Mouse (Mus musculus): ENCODE data around the gene 8030411F24Rik. TPM values are rescaled to one million over a fixed set of nuclear protein-coding genes. Genes with fewer than 3 reads are reported as not detected.
"Not testable (repeated sequence)": the region's sequence is repeated elsewhere in the genome, so short reads cannot be mapped to it uniquely, and the experiment has no call there.

8030411F24Rik gene
- total RNA-seq (2015; ENCODE audit: low replicate concordance) (not detected in 2 replicates), total RNA-seq (2017; ENCODE audit: low replicate concordance) (not detected in 2 replicates)

GRCm38 (mm10) chr2:148781709-148782108 lies at the start of gene 8030411F24Rik:
TSS of gene 8030411F24Rik (plus strand) at chr2:148782009.
- no peak for ATAC-seq (replicated peaks; ENCODE audit: low FRiP score, poor library complexity, severe bottlenecking)

- 0 out of 2 replicates have a peak, but pooled peaks have one; percentile 49 for ATAC-seq (replicated peaks; ENCODE audit: low FRiP score, poor library complexity, severe bottlenecking)
Measured at GRCm38 (mm10) chr2:148732327-148733000, 49.3 kb upstream of the 8030411F24Rik start, which contains the start of gene Napb. TSS of gene Napb (minus strand) at chr2:148732467.

GRCm38 (mm10) chr2:148743001-148743400 lies 38.8 kb upstream of the 8030411F24Rik start:
- ATAC-seq (replicated peaks; ENCODE audit: low FRiP score, poor library complexity, severe bottlenecking): no peak

GRCm38 (mm10) chr2:148743846-148744407 lies 37.9 kb upstream of the 8030411F24Rik start:
- no peak for ATAC-seq (replicated peaks; ENCODE audit: low FRiP score, poor library complexity, severe bottlenecking)

- ATAC-seq (replicated peaks; ENCODE audit: low FRiP score, poor library complexity, severe bottlenecking): no peak
Measured at GRCm38 (mm10) chr2:148750058-148750457, 31.8 kb upstream of the 8030411F24Rik start, which contains the start of gene Cstl1. TSS of gene Cstl1 (plus strand) at chr2:148750358.

- peak; percentile 90 for ATAC-seq (replicated peaks; ENCODE audit: low FRiP score, poor library complexity, severe bottlenecking)
Measured at GRCm38 (mm10) chr2:148751893-148752813, 29.7 kb upstream of the 8030411F24Rik start.

GRCm38 (mm10) chr2:148754310-148754846 lies 27.4 kb upstream of the 8030411F24Rik start:
- ATAC-seq (replicated peaks; ENCODE audit: low FRiP score, poor library complexity, severe bottlenecking): no peak

- no peak for ATAC-seq (replicated peaks; ENCODE audit: low FRiP score, poor library complexity, severe bottlenecking)
Measured at GRCm38 (mm10) chr2:148763648-148764388, 18.0 kb upstream of the 8030411F24Rik start.

GRCm38 (mm10) chr2:148771397-148771796 lies 10.4 kb upstream of the 8030411F24Rik start, which contains the start of gene Cst11:
TSS of gene Cst11 (minus strand) at chr2:148771497.
- not testable (repeated sequence) for ATAC-seq (replicated peaks; ENCODE audit: low FRiP score, poor library complexity, severe bottlenecking)

- ATAC-seq (replicated peaks; ENCODE audit: low FRiP score, poor library complexity, severe bottlenecking): no peak
Measured at GRCm38 (mm10) chr2:148789142-148789541, 7.3 kb downstream of the 8030411F24Rik start, which contains the start of gene Cst12. TSS of gene Cst12 (plus strand) at chr2:148789361.

- no peak for ATAC-seq (replicated peaks; ENCODE audit: low FRiP score, poor library complexity, severe bottlenecking)
Measured at GRCm38 (mm10) chr2:148798485-148798884, 16.7 kb downstream of the 8030411F24Rik start, which contains the start of gene Cst8. TSS of gene Cst8 (plus strand) at chr2:148798785.

GRCm38 (mm10) chr2:148801491-148801921 lies 19.7 kb downstream of the 8030411F24Rik start:
- ATAC-seq (replicated peaks; ENCODE audit: low FRiP score, poor library complexity, severe bottlenecking): no peak

- no peak for ATAC-seq (replicated peaks; ENCODE audit: low FRiP score, poor library complexity, severe bottlenecking)
Measured at GRCm38 (mm10) chr2:148806696-148807095, 24.9 kb downstream of the 8030411F24Rik start.

GRCm38 (mm10) chr2:148819909-148820308 lies 38.1 kb downstream of the 8030411F24Rik start, which contains the start of gene Cst13:
TSS of gene Cst13 (plus strand) at chr2:148820081.
- no peak for ATAC-seq (replicated peaks; ENCODE audit: low FRiP score, poor library complexity, severe bottlenecking)

GRCm38 (mm10) chr2:148825986-148826385 lies 44.2 kb downstream of the 8030411F24Rik start:
- no peak for ATAC-seq (replicated peaks; ENCODE audit: low FRiP score, poor library complexity, severe bottlenecking)

- ATAC-seq (replicated peaks; ENCODE audit: low FRiP score, poor library complexity, severe bottlenecking): no peak
Measured at GRCm38 (mm10) chr2:148834912-148835311, 53.1 kb downstream of the 8030411F24Rik start, which contains the start of gene Cst9. TSS of gene Cst9 (plus strand) at chr2:148835147.
